ENCODE assay signal across 17 mouse cellular contexts in the genomic region with DNA sequence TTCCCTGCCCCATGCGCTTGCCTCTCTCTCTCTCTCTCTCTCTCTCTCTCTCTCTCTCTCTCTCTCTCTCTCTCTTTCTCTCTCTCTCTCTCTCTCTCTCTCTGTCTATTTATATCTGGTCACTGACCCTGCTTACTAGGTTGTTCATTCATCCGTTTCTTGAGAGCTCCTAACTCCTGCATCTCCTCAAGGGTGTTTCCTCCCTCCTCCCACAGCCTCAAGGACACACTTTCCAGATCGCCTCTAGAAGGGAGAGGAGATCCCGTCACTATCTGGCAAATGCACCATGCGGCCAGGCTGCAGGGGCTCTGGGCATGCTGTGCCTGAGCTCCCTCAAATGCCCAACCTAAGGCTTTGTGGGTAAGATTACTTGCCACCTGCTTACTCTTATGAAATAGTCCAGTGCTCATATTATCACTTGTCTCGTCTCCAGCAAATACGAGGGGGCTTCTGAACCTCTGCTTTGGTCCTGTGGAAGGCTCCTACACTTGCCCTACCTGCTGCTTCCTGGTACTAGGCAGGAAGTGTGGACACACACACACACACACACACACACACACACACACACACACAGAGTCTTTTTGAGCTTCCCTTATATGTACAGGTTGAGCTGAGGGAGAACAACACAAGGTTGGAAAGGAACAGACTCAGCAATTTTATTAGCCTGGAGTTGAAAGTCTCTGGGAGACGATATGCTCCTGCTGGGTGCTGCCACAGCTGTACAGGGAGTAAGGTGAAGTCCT. TPM values are rescaled to one million over a fixed set of nuclear protein-coding genes. Genes with fewer than 3 reads are reported as not detected.
A peak's percentile ranks its signal among the peaks of the same experiment; 100 is the strongest.
DNase-seq lines count a peak whose midpoint lies in the region; ATAC-seq and TF ChIP-seq lines count a peak whose summit lies in the region.
"Had no signal": no experiment of that assay in that cellular context is flagged by ENCODE, and none has a peak within 500 bp of the region (broad histone marks: within the 10 kb centered on the region; RNA-seq: fewer than 3 reads in every experiment).

No protein-coding gene starts in this region.

- no peaks in the 10 kb centered on the region for H3K9me3 ChIP-seq in kidney, embryonic 16.5 days (ENCODE audit: low read length)
- no peaks in the 10 kb centered on the region for H3K9me3 ChIP-seq in forebrain, embryonic 11.5 days (ENCODE audit: control insufficient read depth, low read length)
- H3K9me3 ChIP-seq: liver, embryonic 12.5 days had no signal

- H3K9ac ChIP-seq in heart, adult 2 months (ENCODE audit: low read depth, low read length), result peak overlapping the region; percentile 54
- H3K9ac ChIP-seq in kidney, embryonic 16.5 days (replicated peaks; ENCODE audit: low read length), result no peak overlapping the region
- no peak overlapping the region for H3K9ac ChIP-seq in forebrain, embryonic 11.5 days (ENCODE audit: low read length)
- H3K9ac ChIP-seq: liver, embryonic 12.5 days had no signal

- TF ChIP-seq POLR2A in heart, adult 2 months (IDR thresholded peaks at IDR 0.05; ENCODE audit: insufficient read depth, low read depth, low read length), result no peak
- no peak for TF ChIP-seq POLR2A in lung, adult 2 months (IDR thresholded peaks at IDR 0.05; ENCODE audit: borderline replicate concordance, extremely low read depth, low read depth, low read length)

- no peaks in the 10 kb centered on the region for H3K36me3 ChIP-seq in heart, adult 2 months (ENCODE audit: control insufficient read depth, insufficient read depth, low read length)
- H3K36me3 ChIP-seq in kidney, embryonic 16.5 days (ENCODE audit: insufficient read depth, low read length), result no peaks in the 10 kb centered on the region
- no peaks in the 10 kb centered on the region; the same call in 1 of the 2 replicates for H3K36me3 ChIP-seq in forebrain, embryonic 11.5 days (ENCODE audit: control insufficient read depth, insufficient read depth, low read length)

- no peak for TF ChIP-seq CTCF in heart, adult 2 months (IDR thresholded peaks at IDR 0.05)
- TF ChIP-seq CTCF in lung, adult 2 months (IDR thresholded peaks at IDR 0.05; ENCODE audit: insufficient read depth, low read length), result no peak

- H3K4me3 ChIP-seq in heart, adult 2 months, result no peak overlapping the region; the same call in 1 of the 2 replicates
- no peak overlapping the region for H3K4me3 ChIP-seq in kidney, embryonic 16.5 days (ENCODE audit: low read length)
- H3K4me3 ChIP-seq in lung, adult 2 months (replicated peaks; ENCODE audit: extremely low read depth, low read depth, low read length), result no peak overlapping the region
- no peak overlapping the region for H3K4me3 ChIP-seq in forebrain, embryonic 11.5 days (ENCODE audit: low read depth, low read length)
- H3K4me3 ChIP-seq: liver, embryonic 12.5 days had no signal

- H3K27me3 ChIP-seq in heart, adult 2 months (ENCODE audit: control insufficient read depth, insufficient read depth, low read length), result no peaks in the 10 kb centered on the region
- no peaks in the 10 kb centered on the region for H3K27me3 ChIP-seq in kidney, embryonic 16.5 days (ENCODE audit: insufficient read depth, low read length)
- no peaks in the 10 kb centered on the region for H3K27me3 ChIP-seq in forebrain, embryonic 11.5 days (ENCODE audit: control insufficient read depth, insufficient read depth, low read length)
- H3K27me3 ChIP-seq: liver, embryonic 12.5 days had no signal

- no peak for TF ChIP-seq EP300 in heart, adult 2 months (IDR thresholded peaks at IDR 0.05; ENCODE audit: insufficient read depth, low read depth, low read length)

- H3K4me1 ChIP-seq in heart, adult 2 months (ENCODE audit: control insufficient read depth, insufficient read depth, low read length), result peaks cover 29% of the 10 kb centered on the region
- H3K4me1 ChIP-seq in kidney, embryonic 16.5 days (ENCODE audit: insufficient read depth, low read length), result peaks cover 46% of the 10 kb centered on the region
- H3K4me1 ChIP-seq in lung, adult 2 months (ENCODE audit: control insufficient read depth, insufficient read depth, low read length), result peaks cover 2% of the 10 kb centered on the region; the same call in 1 of the 2 replicates
- H3K4me1 ChIP-seq in forebrain, embryonic 11.5 days (replicated peaks; ENCODE audit: control insufficient read depth, insufficient read depth, low read length), result no peaks in the 10 kb centered on the region

- intact Hi-C loops in heart, adult 2 months (cut with DNase I), result no loop called here

- 35% methylated on average over 7 of the region's 8 CpGs for WGBS in heart, adult 2 months
- 52% methylated on average over 8 of the region's 8 CpGs for WGBS in kidney, embryonic 16.5 days
- 53% methylated on average over 8 of the region's 8 CpGs for WGBS in lung, adult 2 months
- 89% methylated on average over 8 of the region's 8 CpGs for WGBS in forebrain, embryonic 11.5 days

- 0 out of 2 replicates have a peak overlapping the region, but pooled peaks have one; percentile 4 for H3K4me2 ChIP-seq in kidney, embryonic 16.5 days (replicated peaks; ENCODE audit: low read depth, low read length)
- no peak overlapping the region for H3K4me2 ChIP-seq in forebrain, embryonic 11.5 days (ENCODE audit: low read depth, low read length, severe bottlenecking)
- H3K4me2 ChIP-seq: liver, embryonic 12.5 days had no signal

- H3K27ac ChIP-seq in heart, adult 2 months, result peak overlapping the region; percentile 62
- peak overlapping the region; percentile 61 for H3K27ac ChIP-seq in kidney, embryonic 16.5 days (ENCODE audit: low read length)
- no peak overlapping the region for H3K27ac ChIP-seq in forebrain, embryonic 11.5 days (ENCODE audit: low read depth, low read length)
- H3K27ac ChIP-seq: liver, embryonic 12.5 days had no signal

- no peaks in the 10 kb centered on the region for H3K79me2 ChIP-seq in heart, adult 2 months (replicated peaks; ENCODE audit: control insufficient read depth, insufficient read depth, low read length)

- DNase-seq in heart, adult 2 months, result no peak
- no peak for DNase-seq in heart, adult 11 months
- DNase-seq in kidney, adult 8-10 months, result peak; percentile 47 to 63
- no peak for DNase-seq in kidney, postnatal 14 days
- no peak for DNase-seq in lung, adult 2 months
- no peak for DNase-seq in forebrain, embryonic 11.5 days (ENCODE audit: low spot score)
- DNase-seq: midbrain, embryonic 14.5 days; right cerebral cortex, adult 18-20 months; thymus, postnatal 36 days had no signal

- ATAC-seq in kidney, embryonic 16.5 days (ENCODE audit: low FRiP score, low TSS enrichment), result no peak
- no peak for ATAC-seq in forebrain, embryonic 11.5 days (replicated peaks; ENCODE audit: low FRiP score)
- ATAC-seq: liver, embryonic 12.5 days had no signal

RNA-seq across cellular contexts. Expression of a gene that starts 3.4 kb away (rescaled TPM):
- total RNA-seq in heart, adult 2 months (2021), result 10 to 100 TPM; 70.9 to 82.4 TPM
- polyA plus RNA-seq in heart, adult 2 months (2012; rRNA removed), result 93.7 and 99.3 TPM in 2 replicates
- 64.5 and 76.1 TPM in 2 replicates for polyA plus RNA-seq in kidney, embryonic 16.5 days (2015; fragmentation: Nextera tagmentation; extraction: Ambion mirVana)
- 179 and 229 TPM in 2 replicates for polyA plus RNA-seq in lung, adult 2 months (2012; rRNA removed)
- 0.60 and 0.84 TPM in 2 replicates for polyA plus RNA-seq in forebrain, embryonic 11.5 days (2014; fragmentation: Nextera tagmentation; extraction: Ambion mirVana)

RNA-seq across cellular contexts. Expression of a gene that starts 14.6 kb away (rescaled TPM):
- total RNA-seq in heart, adult 2 months (2021), result 10 to 100 TPM; 14.9 to 16.6 TPM
- polyA plus RNA-seq in heart, adult 2 months (2012; rRNA removed), result 13.9 and 19.8 TPM in 2 replicates
- polyA plus RNA-seq in kidney, embryonic 16.5 days (2015; fragmentation: Nextera tagmentation; extraction: Ambion mirVana), result 14.3 and 14.5 TPM in 2 replicates
- 16.8 and 19.8 TPM in 2 replicates for polyA plus RNA-seq in lung, adult 2 months (2012; rRNA removed)
- polyA plus RNA-seq in forebrain, embryonic 11.5 days (2014; fragmentation: Nextera tagmentation; extraction: Ambion mirVana), result 12.6 and 13.7 TPM in 2 replicates

RNA-seq across cellular contexts. Expression of a gene that starts 20.2 kb away (rescaled TPM):
- total RNA-seq in heart, adult 2 months (2021), result not detected
- polyA plus RNA-seq in heart, adult 2 months (2012; rRNA removed), result not detected in 2 replicates
- not detected in 2 replicates for polyA plus RNA-seq in kidney, embryonic 16.5 days (2015; fragmentation: Nextera tagmentation; extraction: Ambion mirVana)
- not detected in 2 replicates for polyA plus RNA-seq in lung, adult 2 months (2012; rRNA removed)
- not detected in 2 replicates for polyA plus RNA-seq in forebrain, embryonic 11.5 days (2014; fragmentation: Nextera tagmentation; extraction: Ambion mirVana)
- total RNA-seq: adrenal gland, postnatal 10 days; gastrocnemius, postnatal 4 days; left cerebral cortex, postnatal 10 days had no signal
- polyA plus RNA-seq: embryonic facial prominence, embryonic 14.5 days; forebrain, embryonic 16.5 days; liver, embryonic 12.5 days; midbrain, embryonic 14.5 days; neural tube, embryonic 14.5 days had no signal

RNA-seq across cellular contexts. Expression of a gene that starts 24.4 kb away (rescaled TPM):
- 10 to 100 TPM; 30.0 to 33.2 TPM for total RNA-seq in heart, adult 2 months (2021)
- polyA plus RNA-seq in heart, adult 2 months (2012; rRNA removed), result 27.7 and 33.1 TPM in 2 replicates
- 52.9 and 59.3 TPM in 2 replicates for polyA plus RNA-seq in kidney, embryonic 16.5 days (2015; fragmentation: Nextera tagmentation; extraction: Ambion mirVana)
- 34.2 and 42.7 TPM in 2 replicates for polyA plus RNA-seq in lung, adult 2 months (2012; rRNA removed)
- polyA plus RNA-seq in forebrain, embryonic 11.5 days (2014; fragmentation: Nextera tagmentation; extraction: Ambion mirVana), result 50.2 and 50.6 TPM in 2 replicates

RNA-seq across cellular contexts. Expression of a gene that starts 24.5 kb away (rescaled TPM):
- not detected for total RNA-seq in heart, adult 2 months (2021)
- not detected in 2 replicates for polyA plus RNA-seq in heart, adult 2 months (2012; rRNA removed)
- 0.69 TPM in 1 of 2 replicates, not detected in the other for polyA plus RNA-seq in kidney, embryonic 16.5 days (2015; fragmentation: Nextera tagmentation; extraction: Ambion mirVana)
- not detected in 2 replicates for polyA plus RNA-seq in lung, adult 2 months (2012; rRNA removed)
- polyA plus RNA-seq in forebrain, embryonic 11.5 days (2014; fragmentation: Nextera tagmentation; extraction: Ambion mirVana), result 0.67 TPM in 1 of 2 replicates, not detected in the other
- total RNA-seq: left cerebral cortex, postnatal 10 days had no signal
- polyA plus RNA-seq: embryonic facial prominence, embryonic 14.5 days; forebrain, embryonic 16.5 days; liver, embryonic 12.5 days; midbrain, embryonic 14.5 days; neural tube, embryonic 14.5 days had no signal

Comparison
In these comparisons a context has a peak if more than half of its experiments do, and no peak if none do; other contexts are left out.
1. DNase-seq: peak in kidney, adult 8-10 months (2 of 2); none in heart, adult 2 months (0 of 2), heart, adult 11 months (single experiment), kidney, postnatal 14 days (single experiment), lung, adult 2 months (single experiment) and forebrain, embryonic 11.5 days (single experiment).
2. RNA of a gene that starts 3.4 kb away (polyA plus RNA-seq): 179 to 229 TPM in lung, adult 2 months, 93.7 to 99.3 TPM in heart, adult 2 months and 64.5 to 76.1 TPM in kidney, embryonic 16.5 days; 0.60 to 0.84 TPM in forebrain, embryonic 11.5 days; every median in the first group is over 10 times any median in the second.